Mouse (Mus musculus): ENCODE data around the gene Zmat3. TPM values are rescaled to one million over a fixed set of nuclear protein-coding genes. Genes with fewer than 3 reads are reported as not detected.

Zmat3 gene
- 2.5 and 2.8 TPM in 2 replicates for polyA plus RNA-seq (2015; fragmentation: Nextera tagmentation; extraction: Ambion mirVana)

- DNase-seq (ENCODE audit: low spot score), result peak; percentile 85
Observed at GRCm38 (mm10) chr3:32365546-32366245, at the start of gene Zmat3. Zmat3 (minus strand) TSS chr3:32366014.

DNA sequence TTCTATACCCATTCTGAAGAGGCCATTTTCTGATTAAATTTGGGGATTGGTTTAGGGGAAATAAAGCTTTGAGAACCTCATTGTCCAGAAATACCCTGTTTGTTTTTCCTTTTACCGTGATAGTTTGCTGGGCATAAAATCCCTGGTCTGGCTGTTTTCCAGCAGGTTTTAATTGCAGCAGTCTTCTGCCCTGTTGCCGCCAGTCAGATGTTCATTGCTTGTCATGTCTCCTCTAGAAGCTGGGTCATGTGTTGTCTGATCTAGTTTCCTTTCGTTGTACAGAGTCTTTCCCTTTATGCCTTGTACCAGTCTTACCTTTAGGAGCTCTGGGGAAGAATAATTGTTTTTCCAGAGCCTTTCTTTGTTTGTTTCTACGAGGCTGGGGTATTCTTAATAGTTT is 48.6 kb upstream of the Zmat3 start:
- DNase-seq (ENCODE audit: low spot score), result no peak

GRCm38 (mm10) chr3:32412502-32413044 is 46.8 kb upstream of the Zmat3 start:
- DNase-seq (ENCODE audit: low spot score), result no peak

DNA sequence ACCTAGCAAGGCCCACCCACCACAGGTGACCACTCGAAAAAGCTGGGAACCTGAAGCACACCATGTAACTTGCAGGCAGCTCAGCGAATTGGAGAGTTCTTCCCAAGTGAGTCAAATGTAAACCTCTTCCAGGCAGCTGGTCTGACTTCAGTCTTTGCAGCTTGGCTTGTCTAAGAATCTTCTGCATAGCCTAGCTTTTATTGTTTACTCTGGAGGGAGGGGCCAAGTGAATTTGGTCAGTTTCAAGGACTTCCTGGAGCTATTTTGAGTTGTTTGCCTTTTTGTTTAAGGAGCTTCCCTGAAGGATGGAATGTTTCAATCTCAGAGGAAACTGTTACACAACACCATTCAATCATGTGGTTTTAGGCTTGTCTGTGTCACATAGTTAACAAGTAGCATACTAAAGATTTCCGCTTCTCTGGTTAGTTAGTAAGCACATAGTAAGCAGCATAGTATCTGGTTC is 43.0 kb upstream of the Zmat3 start:
- no peak for DNase-seq (ENCODE audit: low spot score)

- DNase-seq (ENCODE audit: low spot score), result no peak
Observed at GRCm38 (mm10) chr3:32406804-32407203, 41.0 kb upstream of the Zmat3 start.

- DNase-seq (ENCODE audit: low spot score), result no peak
Observed at GRCm38 (mm10) chr3:32405699-32406098, 39.9 kb upstream of the Zmat3 start.

GRCm38 (mm10) chr3:32402990-32403885 is 37.4 kb upstream of the Zmat3 start:
- no peak for DNase-seq (ENCODE audit: low spot score)

DNA sequence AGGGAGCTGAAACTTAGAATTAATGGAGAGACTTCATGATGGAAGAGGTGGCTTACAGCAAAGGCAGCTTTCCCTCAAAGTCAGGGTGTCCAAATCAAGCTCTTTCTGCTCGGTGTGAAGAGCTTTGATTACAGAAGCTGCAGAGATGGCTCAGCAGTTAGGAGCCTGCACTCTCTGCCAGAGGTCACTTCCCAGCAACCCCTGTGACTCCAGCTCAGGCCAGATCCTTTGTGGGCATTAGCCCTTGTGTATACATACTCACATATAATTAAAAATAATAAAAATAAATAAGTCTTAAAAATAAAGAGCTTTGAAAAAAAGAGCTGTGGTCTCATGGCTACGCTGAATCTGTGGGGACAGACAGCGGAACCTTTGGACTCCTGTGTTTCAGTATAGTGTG is 35.8 kb upstream of the Zmat3 start:
- DNase-seq (ENCODE audit: low spot score), result no peak

DNA sequence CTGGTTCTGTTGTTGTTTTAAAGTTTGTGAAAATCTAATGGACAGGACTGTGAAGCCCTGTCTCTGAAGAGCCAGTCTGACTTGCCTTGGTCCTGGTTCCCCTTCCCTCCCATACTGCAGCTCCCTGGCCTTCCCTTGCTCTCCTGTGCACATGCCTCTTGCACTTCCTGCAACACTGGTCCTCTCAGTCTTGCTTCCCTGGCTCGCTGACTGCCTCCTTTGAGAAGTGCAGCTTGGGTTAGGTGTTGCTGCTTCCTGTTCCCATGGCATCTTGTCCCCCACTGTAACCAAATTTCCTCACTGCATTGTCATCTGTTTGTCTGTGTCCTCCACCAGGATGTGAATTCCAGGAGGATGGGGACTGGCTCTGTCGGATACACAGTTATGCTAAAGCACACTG is 34.1 kb upstream of the Zmat3 start:
- DNase-seq (ENCODE audit: low spot score), result peak; percentile 3

DNA sequence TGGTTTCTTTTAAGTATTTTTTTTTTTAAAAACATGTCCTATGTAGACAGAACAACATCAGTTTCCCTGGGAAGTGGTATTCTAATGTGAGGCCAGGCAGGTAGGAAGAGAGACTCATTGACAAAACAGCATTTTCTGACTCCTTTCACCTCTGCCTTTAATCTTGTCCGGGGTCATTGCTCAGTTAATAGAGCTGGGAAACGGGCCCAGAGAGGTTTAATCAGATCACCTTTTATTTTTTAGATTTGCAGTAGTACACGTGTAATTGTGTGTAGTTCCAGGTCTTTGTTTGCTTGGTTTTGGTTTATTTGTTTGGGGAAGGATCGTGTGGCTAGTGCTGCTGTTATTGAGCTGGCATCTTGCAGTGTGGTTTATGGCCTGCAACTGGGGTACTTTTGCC is 33.6 kb upstream of the Zmat3 start:
- no peak for DNase-seq (ENCODE audit: low spot score)

DNA sequence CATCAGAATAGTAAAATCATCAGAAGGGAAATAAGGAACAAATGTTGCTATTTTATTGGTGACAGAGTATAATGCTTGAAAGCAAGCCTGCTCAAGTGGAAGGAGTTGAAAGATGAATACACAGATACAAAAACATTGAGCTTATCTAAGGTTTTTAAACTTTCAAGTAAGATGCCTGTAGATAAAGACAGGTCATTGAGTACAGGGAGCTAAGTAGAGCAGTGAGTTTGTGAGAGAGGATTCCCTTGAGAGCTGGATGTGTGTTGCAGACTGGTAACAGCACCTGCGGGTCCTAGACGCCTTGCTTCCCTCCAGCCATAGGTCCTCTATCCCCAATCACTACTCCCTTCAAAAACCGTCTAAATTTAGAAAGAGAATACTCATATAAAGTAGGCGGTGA is 32.8 kb upstream of the Zmat3 start:
- no peak for DNase-seq (ENCODE audit: low spot score)

DNA sequence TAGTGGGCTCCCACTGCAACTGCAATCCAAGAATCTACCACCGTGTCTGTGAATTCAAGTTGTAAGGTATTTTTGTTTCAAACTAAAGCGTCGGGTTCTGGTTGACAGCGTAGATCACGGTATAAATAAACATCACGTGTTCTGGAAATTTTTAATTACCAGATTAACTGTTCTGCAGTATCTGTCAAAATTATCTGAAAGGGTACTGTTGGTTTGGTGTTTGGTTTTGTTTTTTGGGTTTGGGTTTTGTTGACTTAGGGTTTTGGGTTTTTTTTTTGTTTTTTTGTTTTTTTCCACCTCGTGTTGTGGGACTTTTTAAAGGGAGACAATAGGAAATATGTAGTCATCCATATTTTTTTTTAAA is 32.3 kb upstream of the Zmat3 start:
- no peak for DNase-seq (ENCODE audit: low spot score)

- peak; percentile 62 for DNase-seq (ENCODE audit: low spot score)
Observed at GRCm38 (mm10) chr3:32397461-32398174, 31.8 kb upstream of the Zmat3 start, which contains the start of gene Pik3ca. Pik3ca (plus strand) TSS chr3:32397671.

GRCm38 (mm10) chr3:32396794-32397460 is 31.1 kb upstream of the Zmat3 start:
- peak; percentile 99 for DNase-seq (ENCODE audit: low spot score)

GRCm38 (mm10) chr3:32395771-32396551 is 30.1 kb upstream of the Zmat3 start:
- no peak for DNase-seq (ENCODE audit: low spot score)

DNA sequence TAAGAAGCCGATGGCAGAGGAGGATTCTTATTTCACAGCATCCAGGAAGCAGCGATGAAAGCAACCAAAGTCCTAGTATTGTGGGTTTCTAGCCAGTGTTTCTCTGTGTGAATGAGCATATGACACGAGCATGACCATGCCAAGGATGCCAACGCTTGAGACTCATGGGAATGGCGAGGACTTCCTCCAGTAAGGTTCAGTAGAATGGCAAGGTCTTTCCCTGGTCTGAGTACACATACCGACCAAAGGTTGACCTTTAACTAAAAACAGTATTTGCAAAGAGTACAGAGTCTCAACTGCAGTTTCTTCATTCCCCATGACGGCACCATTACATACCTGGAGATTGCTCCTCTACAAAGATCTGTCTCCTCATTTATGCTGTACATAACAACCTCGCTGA is 28.2 kb upstream of the Zmat3 start:
- DNase-seq (ENCODE audit: low spot score), result no peak

GRCm38 (mm10) chr3:32392841-32393240 is 27.0 kb upstream of the Zmat3 start:
- no peak for DNase-seq (ENCODE audit: low spot score)

DNA sequence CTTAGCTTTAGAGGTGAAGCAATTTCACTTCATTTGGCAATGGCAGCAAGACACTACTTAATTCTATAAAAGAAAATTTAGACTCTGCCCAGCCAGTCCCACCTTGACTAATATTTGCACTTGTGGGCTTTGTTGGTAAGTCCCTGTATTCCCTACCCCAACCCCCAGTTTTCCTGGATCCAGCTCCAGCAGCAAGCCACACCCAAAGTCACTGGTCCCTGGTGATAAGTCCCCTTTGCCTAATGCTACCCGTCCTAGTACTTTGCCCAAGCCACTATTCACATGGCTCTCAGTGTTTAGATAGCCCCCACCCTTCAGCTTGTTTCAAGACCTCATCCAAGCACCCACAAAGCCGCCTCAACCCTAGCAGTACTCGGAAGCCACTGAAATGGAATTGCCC is 15.7 kb upstream of the Zmat3 start:
- DNase-seq (ENCODE audit: low spot score), result no peak

DNA sequence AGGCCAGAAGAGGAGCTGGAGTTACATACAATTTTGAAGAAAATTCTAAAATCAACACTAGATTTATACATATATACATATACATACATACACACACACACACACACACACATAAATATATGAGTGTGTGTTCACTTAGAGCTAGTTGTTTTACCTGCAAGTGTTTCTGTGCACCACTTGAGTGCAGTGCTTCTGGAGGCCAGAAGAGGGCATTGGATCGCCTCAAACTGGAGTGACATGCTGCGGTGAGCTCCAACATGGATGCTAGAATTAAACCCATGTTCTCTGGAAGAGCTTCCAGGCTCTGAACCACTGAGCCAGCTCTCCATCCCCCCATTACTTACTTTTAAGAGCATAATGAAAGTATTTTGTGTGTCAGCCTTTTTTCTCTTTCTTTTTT is 14.1 kb upstream of the Zmat3 start:
- peak; percentile 21 for DNase-seq (ENCODE audit: low spot score)

DNA sequence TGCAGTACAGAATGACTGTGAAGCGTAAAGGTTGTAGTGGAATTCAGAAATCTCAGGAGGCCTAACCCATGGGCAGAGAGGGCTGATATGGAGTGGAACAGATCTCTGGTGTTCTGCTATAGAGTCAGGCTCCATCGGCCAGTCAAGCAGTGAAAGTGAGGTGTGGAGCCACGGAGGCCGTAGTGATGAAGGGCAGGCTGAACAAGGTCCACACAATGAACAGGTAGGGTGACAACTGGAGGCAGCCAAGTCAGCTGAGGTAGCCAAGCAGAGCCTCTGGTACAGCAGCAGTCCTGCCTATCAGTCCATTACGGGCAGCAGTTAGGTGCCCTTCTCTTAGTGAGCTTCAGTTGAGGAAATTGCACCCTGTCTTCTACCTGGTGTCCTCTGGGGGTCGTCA is 7.4 kb upstream of the Zmat3 start:
- no peak for DNase-seq (ENCODE audit: low spot score)
